Mouse (Mus musculus): ENCODE measurements around the gene Ech1. TPM values are rescaled to one million over a fixed set of nuclear protein-coding genes. Genes with fewer than 3 reads are reported as not detected.

Gene Ech1
- total and polyA plus RNA-seq, 2 experiments, result 625 to 636 TPM

DNA sequence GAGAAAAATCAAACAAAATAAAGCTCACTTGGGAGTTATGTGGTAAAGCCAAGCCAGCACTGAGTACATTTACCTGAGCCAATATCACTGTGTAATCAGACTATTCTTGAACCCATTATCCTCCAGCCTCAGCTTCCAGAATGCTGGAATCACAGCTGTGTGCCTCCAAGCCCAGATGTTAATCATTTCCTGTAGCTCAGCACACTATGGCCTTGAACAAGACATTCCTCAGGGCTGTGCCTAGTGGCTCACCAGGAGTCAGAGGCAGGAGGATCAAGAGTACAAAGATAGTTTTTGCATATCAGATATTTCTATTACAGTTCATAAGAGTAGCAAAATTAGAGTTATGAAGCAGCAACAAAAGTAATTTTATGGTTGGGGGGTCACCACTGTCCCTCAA, 33.3 kb upstream of the Ech1 start:
- Histone ChIP-seq H3K4me1 (ENCODE audit: control insufficient read depth, insufficient read depth, low read length) (no peaks in the 10 kb centered on the region), H3K4me3 (ENCODE audit: insufficient read depth, low read depth, low read length) (no peak overlapping the region), H3K9ac (ENCODE audit: low read depth, low read length) (no peak overlapping the region), H3K27me3 (ENCODE audit: control insufficient read depth, insufficient read depth, low read length) (no peaks in the 10 kb centered on the region), H3K79me2 (ENCODE audit: control insufficient read depth, insufficient read depth, low read length) (no peaks in the 10 kb centered on the region), H3K27ac (replicated peaks; ENCODE audit: insufficient read depth, low read depth, low read length) (no peak overlapping the region), H3K36me3 (ENCODE audit: control insufficient read depth, insufficient read depth, low read length) (no peaks in the 10 kb centered on the region)
- no peak for TF ChIP-seq POLR2A (IDR thresholded peaks at IDR 0.05; ENCODE audit: extremely low read depth, insufficient read depth, low read length)
- no peak for TF ChIP-seq CTCF (IDR thresholded peaks at IDR 0.05; ENCODE audit: low read depth, low read length)
- DNase-seq (ENCODE audit: extremely low read depth, low read depth, low spot score), result no peak

DNA sequence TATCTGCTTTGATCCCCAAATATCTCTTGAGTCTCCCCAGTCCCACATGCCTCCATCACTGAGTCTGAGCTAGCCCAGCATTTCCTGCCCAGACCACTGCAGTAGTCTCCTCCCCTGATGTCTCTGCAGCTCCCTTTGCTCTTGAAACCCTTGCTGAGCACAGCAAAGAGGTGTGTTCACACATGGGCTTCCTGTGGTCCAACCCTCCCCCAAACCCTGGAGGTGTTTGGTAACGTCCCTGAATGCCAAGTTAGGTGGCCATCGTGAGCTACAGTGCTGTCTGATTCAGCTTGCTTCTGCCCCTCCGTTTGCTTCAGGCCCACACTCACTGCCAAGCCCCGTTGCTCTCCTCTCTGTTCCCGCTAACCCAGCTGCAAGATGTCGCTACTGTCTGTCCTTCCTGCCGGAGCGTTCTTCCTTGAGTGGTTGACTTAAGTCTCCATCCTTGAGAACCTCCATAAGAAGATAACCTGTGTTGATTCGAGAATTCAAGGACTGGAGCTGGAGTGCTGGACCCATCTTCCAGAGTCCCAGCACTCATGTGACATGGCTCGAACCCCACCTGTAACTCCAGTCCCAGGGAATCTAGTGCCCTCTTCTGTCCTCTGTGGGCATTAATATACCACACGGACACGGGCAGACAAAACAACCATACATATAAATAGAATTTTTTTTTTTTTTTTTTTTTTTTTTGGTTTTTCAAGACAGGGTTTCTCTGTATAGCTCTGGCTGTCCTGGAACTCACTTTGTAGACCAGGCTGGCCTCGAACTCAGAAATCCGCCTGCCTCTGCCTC, 32.4 kb upstream of the Ech1 start:
- no peak for DNase-seq (ENCODE audit: extremely low read depth, low read depth, low spot score)
- Histone ChIP-seq H3K9ac (ENCODE audit: low read depth, low read length) (no peak overlapping the region), H3K4me3 (ENCODE audit: insufficient read depth, low read depth, low read length) (no peak overlapping the region), H3K27me3 (ENCODE audit: control insufficient read depth, insufficient read depth, low read length) (no peaks in the 10 kb centered on the region), H3K79me2 (ENCODE audit: control insufficient read depth, insufficient read depth, low read length) (no peaks in the 10 kb centered on the region), H3K27ac (replicated peaks; ENCODE audit: insufficient read depth, low read depth, low read length) (no peak overlapping the region), H3K4me1 (ENCODE audit: control insufficient read depth, insufficient read depth, low read length) (peaks cover 3% of the 10 kb centered on the region; the same call in 1 of the 2 replicates), H3K36me3 (ENCODE audit: control insufficient read depth, insufficient read depth, low read length) (no peaks in the 10 kb centered on the region)
- WGBS, result 82% methylated on average over 12 of the region's 14 CpGs
- no peak for TF ChIP-seq POLR2A (IDR thresholded peaks at IDR 0.05; ENCODE audit: extremely low read depth, insufficient read depth, low read length)
- TF ChIP-seq CTCF (IDR thresholded peaks at IDR 0.05; ENCODE audit: low read depth, low read length), result no peak

DNA sequence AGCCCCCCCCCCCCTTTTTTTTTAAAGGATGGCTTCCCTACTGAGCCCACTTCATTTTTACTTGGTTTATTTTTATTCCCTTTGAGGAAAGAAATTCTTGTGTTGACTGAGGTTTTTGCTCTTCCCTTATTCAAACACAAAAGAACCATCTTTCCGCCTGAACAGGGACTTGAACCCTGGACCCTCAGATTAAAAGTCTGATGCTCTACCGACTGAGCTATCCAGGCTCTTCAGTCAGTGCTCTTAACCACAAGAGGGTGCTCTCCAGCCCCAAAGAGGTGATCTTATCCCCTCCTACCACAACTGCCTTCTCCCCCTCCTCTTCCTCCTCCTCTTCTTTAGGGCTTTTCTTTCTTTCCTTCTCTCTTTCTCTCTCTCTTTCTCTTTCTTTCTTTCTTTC, 31.2 kb upstream of the Ech1 start:
- 22% methylated on average over 2 of the region's 2 CpGs for WGBS
- peaks cover 3% of the 10 kb centered on the region; the same call in 1 of the 2 replicates for H3K4me1 ChIP-seq (ENCODE audit: control insufficient read depth, insufficient read depth, low read length)
- no peak overlapping the region for H3K4me3 ChIP-seq (ENCODE audit: insufficient read depth, low read depth, low read length)
- TF ChIP-seq CTCF (IDR thresholded peaks at IDR 0.05; ENCODE audit: low read depth, low read length) (peak; percentile 37; the same call in 1 of the 2 replicates), POLR2A (IDR thresholded peaks at IDR 0.05; ENCODE audit: extremely low read depth, insufficient read depth, low read length) (no peak)
- H3K36me3 ChIP-seq (ENCODE audit: control insufficient read depth, insufficient read depth, low read length), result no peaks in the 10 kb centered on the region
- H3K79me2 ChIP-seq (ENCODE audit: control insufficient read depth, insufficient read depth, low read length), result no peaks in the 10 kb centered on the region
- no peak overlapping the region for H3K27ac ChIP-seq (replicated peaks; ENCODE audit: insufficient read depth, low read depth, low read length)
- peak; percentile 33 for DNase-seq (ENCODE audit: extremely low read depth, low read depth, low spot score)
- H3K27me3 ChIP-seq (ENCODE audit: control insufficient read depth, insufficient read depth, low read length), result no peaks in the 10 kb centered on the region
- no peak overlapping the region for H3K9ac ChIP-seq (ENCODE audit: low read depth, low read length)

GRCm38 (mm10) chr7:28794496-28794895, 30.5 kb upstream of the Ech1 start:
- H3K4me3 ChIP-seq (ENCODE audit: insufficient read depth, low read depth, low read length), result no peak overlapping the region
- H3K27ac ChIP-seq (replicated peaks; ENCODE audit: insufficient read depth, low read depth, low read length), result no peak overlapping the region
- no peaks in the 10 kb centered on the region for H3K27me3 ChIP-seq (ENCODE audit: control insufficient read depth, insufficient read depth, low read length)
- no peaks in the 10 kb centered on the region for H3K79me2 ChIP-seq (ENCODE audit: control insufficient read depth, insufficient read depth, low read length)
- no peak for DNase-seq (ENCODE audit: extremely low read depth, low read depth, low spot score)
- H3K36me3 ChIP-seq (ENCODE audit: control insufficient read depth, insufficient read depth, low read length), result no peaks in the 10 kb centered on the region
- no peak for TF ChIP-seq POLR2A (IDR thresholded peaks at IDR 0.05; ENCODE audit: extremely low read depth, insufficient read depth, low read length)
- no peak for TF ChIP-seq CTCF (IDR thresholded peaks at IDR 0.05; ENCODE audit: low read depth, low read length)
- peaks cover 3% of the 10 kb centered on the region; the same call in 1 of the 2 replicates for H3K4me1 ChIP-seq (ENCODE audit: control insufficient read depth, insufficient read depth, low read length)
- 80% methylated on average over 3 of the region's 3 CpGs for WGBS
- H3K9ac ChIP-seq (ENCODE audit: low read depth, low read length), result no peak overlapping the region

DNA sequence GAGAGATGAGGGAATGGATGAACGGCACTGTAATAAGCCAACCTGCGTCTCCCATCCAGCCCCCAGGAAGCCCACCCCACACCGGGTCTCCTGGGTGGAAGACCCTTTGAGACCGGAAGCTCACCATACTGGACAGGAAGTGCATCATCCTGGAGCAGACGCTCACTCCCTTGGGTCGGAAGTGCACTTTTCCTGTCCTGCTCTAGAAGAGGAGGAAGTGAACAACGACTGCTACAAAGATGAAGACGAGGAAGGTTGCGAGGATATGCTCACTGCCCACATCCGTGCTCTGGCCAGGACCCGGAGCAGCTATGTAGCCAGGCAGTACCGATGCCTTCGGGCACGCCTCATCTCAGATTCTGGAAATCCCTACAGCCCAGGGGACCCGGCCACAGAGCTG, 29.2 kb upstream of the Ech1 start:
- H3K36me3 ChIP-seq (ENCODE audit: control insufficient read depth, insufficient read depth, low read length), result no peaks in the 10 kb centered on the region
- no peaks in the 10 kb centered on the region for H3K27me3 ChIP-seq (ENCODE audit: control insufficient read depth, insufficient read depth, low read length)
- H3K4me3 ChIP-seq (ENCODE audit: insufficient read depth, low read depth, low read length), result peak overlapping the region; percentile 53
- 0 out of 2 replicates have a peak overlapping the region, but pooled peaks have one; percentile 7 for H3K9ac ChIP-seq (ENCODE audit: low read depth, low read length)
- no peaks in the 10 kb centered on the region for H3K79me2 ChIP-seq (ENCODE audit: control insufficient read depth, insufficient read depth, low read length)
- peaks cover 3% of the 10 kb centered on the region; the same call in 1 of the 2 replicates for H3K4me1 ChIP-seq (ENCODE audit: control insufficient read depth, insufficient read depth, low read length)
- no peak for DNase-seq (ENCODE audit: extremely low read depth, low read depth, low spot score)
- peak overlapping the region; percentile 7 for H3K27ac ChIP-seq (replicated peaks; ENCODE audit: insufficient read depth, low read depth, low read length)
- WGBS, result 72% methylated on average over 15 of the region's 15 CpGs
- TF ChIP-seq POLR2A (IDR thresholded peaks at IDR 0.05; ENCODE audit: extremely low read depth, insufficient read depth, low read length), result no peak
- no peak for TF ChIP-seq CTCF (IDR thresholded peaks at IDR 0.05; ENCODE audit: low read depth, low read length)

GRCm38 (mm10) chr7:28796562-28796975, 28.4 kb upstream of the Ech1 start:
- DNase-seq (ENCODE audit: extremely low read depth, low read depth, low spot score), result peak; percentile 52
- Histone ChIP-seq H3K9ac (ENCODE audit: low read depth, low read length) (peak overlapping the region; percentile 42), H3K27me3 (ENCODE audit: control insufficient read depth, insufficient read depth, low read length) (no peaks in the 10 kb centered on the region), H3K27ac (replicated peaks; ENCODE audit: insufficient read depth, low read depth, low read length) (peak overlapping the region; percentile 2; the same call in 1 of the 2 replicates), H3K4me3 (ENCODE audit: insufficient read depth, low read depth, low read length) (peak overlapping the region; percentile 53), H3K4me1 (ENCODE audit: control insufficient read depth, insufficient read depth, low read length) (peaks cover 3% of the 10 kb centered on the region; the same call in 1 of the 2 replicates), H3K36me3 (ENCODE audit: control insufficient read depth, insufficient read depth, low read length) (no peaks in the 10 kb centered on the region), H3K79me2 (ENCODE audit: control insufficient read depth, insufficient read depth, low read length) (no peaks in the 10 kb centered on the region)
- peak; percentile 98 for TF ChIP-seq CTCF (IDR thresholded peaks at IDR 0.05; ENCODE audit: low read depth, low read length)
- no peak for TF ChIP-seq POLR2A (IDR thresholded peaks at IDR 0.05; ENCODE audit: extremely low read depth, insufficient read depth, low read length)
- WGBS, result 6% methylated on average over 32 of the region's 32 CpGs
